Mouse (Mus musculus) gastrocnemius, postnatal 14 days (tissue): ENCODE measurements around the gene Srpr. TPM values are rescaled to one million over a fixed set of nuclear protein-coding genes. Genes with fewer than 3 reads are reported as not detected.

Experiments used
- DNase-seq: peaks from one replicate; pipeline ENCODE4 v3.0.0; 2021; ENCODE audit warnings: mixed read lengths
- intact Hi-C: fragments of 180-260 bp; cut with DNase I; formaldehyde crosslinking; loops from one replicate; pipeline ENCODE4 v1.15.1; 2025; ENCODE audit warnings: low total_unique reads
- total RNA-seq, 2 experiments: library from RNA; stranded (reverse); gene quantifications; 2 replicates each; pipeline ENCODE4 v1.2.3; 2021

The Srpr gene
- total RNA-seq, 2 experiments from 2014 or later: 167 to 168 TPM

- DNase-seq: no peak
- intact Hi-C loops: no loop called here
These were observed 38.4 kb downstream of the Srpr start for GRCm38 (mm10) chr9:35238371-35238770.

DNA sequence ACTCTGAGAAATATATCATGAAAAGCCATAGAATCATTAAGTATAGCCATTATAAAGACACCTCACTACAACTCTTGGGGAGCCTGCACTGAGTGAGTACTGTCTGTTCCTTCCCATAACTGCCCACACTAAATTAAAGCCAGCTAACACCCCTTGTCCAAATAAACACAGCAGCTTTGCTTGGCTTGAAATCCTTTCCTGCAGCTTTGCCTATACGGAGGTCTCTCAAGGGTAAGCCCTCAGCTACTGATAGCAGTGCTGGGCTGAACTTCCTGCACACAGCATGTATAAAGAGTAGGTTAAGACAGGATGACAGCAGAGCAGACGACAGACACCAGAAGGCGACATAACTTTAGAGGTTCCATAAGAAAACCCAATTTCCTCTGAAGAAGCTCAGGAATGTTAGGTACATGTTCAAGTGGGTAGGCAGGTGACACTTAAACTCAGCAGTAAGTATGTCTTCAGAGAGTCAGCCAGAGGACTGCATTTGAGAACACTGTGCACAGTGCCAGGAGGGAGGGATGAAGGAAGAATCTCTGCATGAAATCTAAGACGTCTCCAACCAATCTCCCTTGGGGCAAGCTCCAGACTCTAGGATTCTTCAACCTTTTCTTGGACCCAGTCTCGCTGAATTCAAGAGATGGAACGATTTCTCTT, 39.1 kb downstream of the Srpr start:
- DNase-seq: no peak
- intact Hi-C loops: no loop called here

GRCm38 (mm10) chr9:35239734-35240133, 39.8 kb downstream of the Srpr start:
- DNase-seq: no peak
- intact Hi-C loops: no loop called here

- intact Hi-C loops: no loop called here
- no peak for DNase-seq
These were observed 47.4 kb downstream of the Srpr start for GRCm38 (mm10) chr9:35247405-35247804.

DNA sequence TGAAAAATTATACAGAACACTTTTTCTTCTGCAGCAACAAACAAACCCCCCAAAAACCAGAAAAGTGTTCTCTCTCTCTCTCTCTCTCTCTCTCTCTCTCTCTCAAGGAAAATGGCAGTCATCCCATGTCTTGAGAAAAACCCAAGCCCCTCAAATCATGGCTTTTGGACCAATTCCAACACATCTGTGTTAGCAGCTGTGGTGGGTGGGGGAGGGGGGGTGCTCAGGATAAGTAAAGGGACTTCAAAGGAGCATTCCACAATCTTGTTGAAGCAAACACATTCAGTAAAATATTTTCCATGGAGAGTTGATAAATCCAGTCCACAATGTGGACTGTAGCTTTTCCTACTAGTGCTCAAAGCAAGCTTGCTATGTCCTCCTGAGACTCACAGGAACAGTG, 49.5 kb downstream of the Srpr start:
- DNase-seq: no peak
- intact Hi-C loops: no loop called here

DNA sequence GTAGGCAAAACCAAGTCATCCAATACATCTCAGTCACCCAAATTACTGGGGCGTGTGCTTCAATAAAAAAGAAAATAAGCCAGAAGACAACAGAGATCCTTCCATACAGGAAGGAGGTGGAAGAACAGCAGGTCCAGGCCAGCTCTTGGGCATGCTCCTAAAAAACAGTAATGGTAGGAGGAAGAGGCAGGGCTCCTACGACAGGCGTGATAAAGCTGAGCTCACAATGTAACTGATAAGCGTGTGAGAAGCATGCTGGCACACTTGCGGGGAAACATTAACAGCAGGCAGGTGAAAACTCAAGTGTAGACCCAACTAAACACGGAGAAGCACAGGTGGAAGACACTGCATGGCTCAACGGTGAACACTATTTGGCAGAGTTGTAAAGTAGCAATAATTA, 57.4 kb downstream of the Srpr start:
- intact Hi-C loops: no loop called here
- no peak for DNase-seq

DNA sequence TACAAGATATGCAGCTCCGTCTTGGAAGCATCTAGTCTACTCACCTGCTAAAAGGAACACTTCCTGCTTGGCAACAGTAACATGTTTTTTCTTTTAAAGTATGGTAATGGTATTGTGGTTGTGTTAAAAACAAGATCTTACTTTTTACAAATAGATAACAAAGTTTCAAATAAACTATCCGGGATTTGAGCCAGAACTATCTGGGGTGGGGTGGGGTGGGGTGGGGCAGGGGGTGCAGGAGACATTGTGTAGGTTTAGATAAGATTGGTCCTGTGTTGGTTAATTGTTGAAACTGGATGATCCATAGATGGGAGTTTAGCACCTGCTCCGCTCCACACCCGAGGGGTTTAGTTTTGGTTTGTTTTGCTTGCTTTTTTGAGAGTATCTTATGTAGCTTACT, 62.4 kb downstream of the Srpr start:
- DNase-seq: no peak
- intact Hi-C loops: loop anchor here (10.0 kb wide), 1 partner anchor 78 kb away; no protein-coding TSS in a partner anchor

GRCm38 (mm10) chr9:35263431-35263830, 63.5 kb downstream of the Srpr start:
- intact Hi-C loops: loop anchor here (10.0 kb wide), 1 partner anchor 79 kb away; no protein-coding TSS in a partner anchor
- no peak for DNase-seq

- intact Hi-C loops: loop anchor here (10.0 kb wide), 1 partner anchor 80 kb away; no protein-coding TSS in a partner anchor
- DNase-seq: no peak
These were observed 64.5 kb downstream of the Srpr start for GRCm38 (mm10) chr9:35264509-35264908.

DNA sequence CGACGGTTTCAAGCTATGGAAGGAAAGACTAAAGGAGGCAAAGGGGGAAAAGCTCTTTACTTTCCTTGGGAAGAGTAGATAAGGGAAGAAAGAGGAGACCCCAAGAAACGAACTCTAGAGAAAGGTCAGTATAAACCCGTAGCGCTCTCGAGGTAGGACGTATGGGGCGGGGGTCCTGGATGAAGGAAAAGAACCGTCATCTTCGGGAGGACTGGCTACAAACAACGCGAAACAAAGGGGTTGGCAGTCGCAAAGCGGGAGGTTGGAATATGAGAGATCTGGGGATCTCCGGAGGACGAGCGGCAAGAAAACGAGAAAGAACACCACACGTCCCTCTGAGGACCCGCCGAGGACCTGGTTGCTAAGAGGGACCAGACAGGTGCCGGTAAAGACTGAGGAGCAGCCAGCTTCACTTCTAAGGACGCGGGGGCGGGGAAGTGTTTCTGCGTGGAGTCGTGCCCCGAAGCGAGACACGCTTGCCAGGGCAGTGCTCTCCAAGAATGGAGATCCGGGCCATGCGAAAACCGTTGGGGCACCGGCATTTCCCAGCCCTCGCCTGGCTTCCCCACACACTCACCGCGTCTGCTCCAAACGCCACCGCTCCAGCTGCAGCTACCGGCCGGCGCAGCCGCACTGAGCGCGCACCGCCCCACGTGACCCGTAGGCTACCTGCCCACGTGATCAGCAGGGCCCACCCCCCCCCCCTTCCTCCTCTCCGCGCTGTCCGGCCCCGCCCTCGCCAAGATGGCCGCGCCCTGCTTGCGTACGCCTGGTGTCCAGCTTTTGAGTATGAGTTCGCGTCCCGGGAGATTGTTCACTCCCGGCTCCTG, 67.4 kb downstream of the Srpr start, which contains the start of the genes Fam118b and Rpusd4:
Gene Fam118b (minus strand): TSS at position 660 of the 830 bp plus-strand sequence.
Gene Rpusd4 (plus strand): TSS at position 720 of the 830 bp plus-strand sequence.
- peak; percentile 94 for DNase-seq
- intact Hi-C loops: loop anchor here (10.0 kb wide), 1 partner anchor 83 kb away; no protein-coding TSS in a partner anchor

DNA sequence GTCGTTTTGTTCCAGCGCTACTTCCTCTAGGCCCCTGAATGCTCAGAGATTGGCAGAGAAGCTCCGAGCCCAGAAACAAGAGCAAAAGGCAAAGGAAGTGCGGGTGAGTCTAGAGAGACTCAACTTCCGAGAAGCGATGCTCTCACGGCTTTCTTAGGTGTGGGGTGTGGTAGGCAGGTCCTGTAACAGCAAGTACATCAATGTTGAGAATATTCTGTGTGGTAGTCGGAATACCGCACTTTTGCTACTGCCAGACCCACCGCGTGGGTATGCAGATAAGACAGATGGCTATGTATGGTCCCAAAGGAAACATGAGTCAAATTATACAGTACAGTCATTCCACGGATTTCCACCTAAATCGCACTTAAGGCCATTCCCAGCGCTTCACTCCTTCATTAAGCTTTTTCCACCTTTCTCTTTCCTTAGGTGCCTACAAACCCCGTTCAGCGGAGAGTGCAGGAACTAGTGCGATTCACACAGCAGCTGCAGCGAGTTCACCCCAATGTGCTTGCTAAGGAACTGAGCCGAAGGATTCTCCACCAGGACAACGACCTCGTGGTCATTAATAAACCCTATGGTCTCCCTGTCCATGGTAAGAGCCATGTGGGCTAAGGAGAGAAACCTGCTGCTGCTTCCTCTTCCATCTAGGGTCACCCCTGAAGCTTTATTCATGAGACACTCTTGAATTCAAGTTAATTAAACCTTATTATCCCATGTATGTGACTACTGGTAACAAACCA, 68.2 kb downstream of the Srpr start:
- no peak for DNase-seq
- intact Hi-C loops: loop anchor here (10.0 kb wide), 1 partner anchor 83 kb away; no protein-coding TSS in a partner anchor

DNA sequence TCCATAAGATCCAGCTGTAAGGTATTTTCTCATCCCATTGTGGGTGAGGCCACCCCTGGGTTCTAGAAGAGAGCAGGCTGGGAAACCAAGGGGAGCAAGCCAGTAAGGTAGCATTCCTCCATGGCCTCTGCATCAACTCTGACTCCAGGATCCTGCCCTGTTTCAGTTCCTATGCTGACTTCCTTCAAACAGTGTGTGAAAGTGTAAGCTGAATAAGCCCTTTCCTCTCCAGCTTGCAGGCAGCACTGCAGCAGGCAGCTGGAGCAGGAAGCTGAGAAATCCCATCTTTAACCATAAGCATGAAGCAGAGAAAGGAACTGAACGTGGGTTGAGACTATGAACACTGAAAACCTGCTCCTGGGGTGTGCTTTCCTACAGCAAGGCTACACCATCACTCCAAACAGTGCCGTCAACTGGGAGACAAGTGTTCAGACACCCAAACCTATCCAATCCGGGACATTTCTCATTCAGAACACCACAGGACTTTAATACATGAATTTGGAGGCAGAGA, 77.9 kb downstream of the Srpr start:
- intact Hi-C loops: no loop called here
- no peak for DNase-seq

DNA sequence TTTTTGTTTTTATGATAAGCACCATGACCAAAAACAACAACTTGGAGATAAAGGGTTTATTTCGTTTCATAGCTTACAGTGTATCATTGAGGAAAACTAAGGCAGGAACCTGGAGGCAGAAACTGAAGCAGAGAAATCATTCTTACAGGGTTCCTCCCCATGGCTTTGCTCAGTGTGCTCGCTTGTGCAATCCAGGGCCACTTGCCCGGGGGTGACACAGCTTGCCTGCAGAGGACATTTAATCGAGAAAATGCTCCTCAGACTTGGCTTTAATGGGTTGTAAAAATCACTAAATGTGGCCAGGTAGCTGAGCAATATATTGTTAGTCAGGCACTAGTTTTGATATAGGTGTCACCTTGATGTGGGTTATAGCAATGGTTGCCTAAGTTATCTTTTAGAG, 78.5 kb downstream of the Srpr start:
- no peak for DNase-seq
- intact Hi-C loops: no loop called here

DNA sequence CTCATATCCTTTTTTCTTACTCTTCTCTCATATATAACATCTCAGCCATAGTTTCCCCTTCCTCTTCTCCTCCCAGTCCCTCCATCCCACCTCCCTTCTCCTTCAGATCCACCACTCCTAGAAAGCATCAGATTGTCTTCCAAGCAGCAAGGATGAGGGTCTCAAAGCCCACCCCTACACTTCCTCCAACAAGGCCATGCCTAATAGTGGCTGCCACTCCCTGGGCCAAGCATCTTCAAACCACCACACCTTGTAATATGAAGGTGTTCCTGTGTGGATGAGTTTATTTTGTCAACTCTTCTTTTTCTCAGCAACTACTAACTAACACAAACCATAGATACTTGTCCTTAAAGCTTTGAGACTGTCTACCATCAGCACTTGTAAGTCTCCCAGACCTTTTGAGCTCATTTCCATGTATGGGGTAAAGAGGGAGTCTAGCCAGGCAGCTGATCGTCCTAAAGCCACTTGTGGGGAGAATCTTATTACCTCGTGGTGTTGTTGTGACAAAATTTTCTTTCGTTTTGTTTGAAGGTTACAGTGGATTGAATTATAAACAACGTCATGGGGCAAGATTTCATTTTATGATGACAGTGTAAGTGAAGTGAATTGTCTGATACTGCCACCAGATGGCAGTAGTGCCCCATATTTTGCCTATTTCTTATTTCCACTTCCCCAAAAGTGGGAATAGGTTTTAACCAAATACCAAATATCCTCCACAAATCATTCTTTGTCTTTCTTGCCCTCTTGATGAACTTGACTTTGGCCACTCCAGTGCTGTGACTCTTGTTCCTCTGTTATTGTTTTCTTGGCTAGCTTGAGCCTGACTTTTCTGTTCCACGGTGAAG, 82.3 kb downstream of the Srpr start:
- intact Hi-C loops: loop anchor here (5.0 to 10.0 kb wide), 2 partner anchors 143 to 255 kb away; partner anchors contain the start of gene Cdon
- DNase-seq: peak; percentile 33

GRCm38 (mm10) chr9:35282851-35283200, 82.9 kb downstream of the Srpr start:
- no peak for DNase-seq
- intact Hi-C loops: loop anchor here (5.0 to 10.0 kb wide), 2 partner anchors 142 to 254 kb away; partner anchors contain the start of gene Cdon

- intact Hi-C loops: loop anchor here (5.0 to 10.0 kb wide), 2 partner anchors 141 to 254 kb away; partner anchors contain the start of gene Cdon
- DNase-seq: no peak
These were observed 83.6 kb downstream of the Srpr start for GRCm38 (mm10) chr9:35283415-35284069.

GRCm38 (mm10) chr9:35284351-35284750, 84.4 kb downstream of the Srpr start:
- intact Hi-C loops: loop anchor here (5.0 to 10.0 kb wide), 2 partner anchors 140 to 253 kb away; partner anchors contain the start of gene Cdon
- DNase-seq: no peak

DNA sequence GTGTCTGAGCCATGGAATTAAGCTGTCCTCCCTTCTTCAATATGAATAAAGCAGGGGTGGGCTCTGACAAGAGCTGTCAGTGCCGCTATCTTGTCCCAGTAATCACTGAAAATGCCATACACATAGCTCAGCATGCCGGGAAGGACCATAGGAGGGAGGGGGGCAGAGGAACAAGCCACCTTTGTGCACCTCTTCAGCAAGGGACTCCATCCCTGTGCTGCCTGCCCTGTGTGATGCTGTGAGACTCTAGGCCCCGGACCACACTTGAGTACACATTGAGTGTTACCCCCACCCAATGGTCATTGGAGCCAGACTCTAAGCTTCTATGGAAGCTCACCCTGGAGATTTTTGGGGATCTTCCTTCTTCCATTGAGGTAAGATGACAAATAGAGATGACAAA, 86.4 kb downstream of the Srpr start:
- intact Hi-C loops: loop anchor here (5.0 to 10.0 kb wide), 2 partner anchors 138 to 236 kb away; partner anchors contain the start of gene Cdon
- DNase-seq: no peak
